Mouse (Mus musculus) ovary, postnatal 36 days (tissue): ENCODE data around the gene Plxdc1.

ENCODE experiments used
- DNase-seq: peaks from one replicate; pipeline ENCODE4 v3.0.0; 2022; ENCODE audit warnings: low spot score, mixed read lengths

Plxdc1 gene

DNA sequence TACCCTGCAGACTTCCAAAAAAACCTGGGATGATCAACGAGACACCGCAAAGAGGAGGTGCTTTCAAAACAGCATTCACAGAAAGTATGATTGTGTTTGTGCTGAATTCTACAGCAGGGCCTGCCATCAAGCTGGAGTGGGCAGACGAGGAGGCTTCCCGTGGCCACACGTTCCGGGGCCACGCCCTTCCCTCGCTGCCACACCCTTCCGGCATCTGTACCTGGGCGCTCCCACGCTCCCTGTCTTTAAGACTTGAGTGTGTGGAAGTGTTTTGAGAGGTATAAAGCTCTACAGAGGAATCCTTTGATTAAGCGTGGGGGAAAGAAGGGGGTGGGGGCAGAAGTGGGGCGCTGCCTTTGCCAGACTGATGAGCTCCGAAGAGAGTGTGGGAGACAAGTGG lies 73.1 kb downstream of the Plxdc1 start:
- DNase-seq = no peak

DNA sequence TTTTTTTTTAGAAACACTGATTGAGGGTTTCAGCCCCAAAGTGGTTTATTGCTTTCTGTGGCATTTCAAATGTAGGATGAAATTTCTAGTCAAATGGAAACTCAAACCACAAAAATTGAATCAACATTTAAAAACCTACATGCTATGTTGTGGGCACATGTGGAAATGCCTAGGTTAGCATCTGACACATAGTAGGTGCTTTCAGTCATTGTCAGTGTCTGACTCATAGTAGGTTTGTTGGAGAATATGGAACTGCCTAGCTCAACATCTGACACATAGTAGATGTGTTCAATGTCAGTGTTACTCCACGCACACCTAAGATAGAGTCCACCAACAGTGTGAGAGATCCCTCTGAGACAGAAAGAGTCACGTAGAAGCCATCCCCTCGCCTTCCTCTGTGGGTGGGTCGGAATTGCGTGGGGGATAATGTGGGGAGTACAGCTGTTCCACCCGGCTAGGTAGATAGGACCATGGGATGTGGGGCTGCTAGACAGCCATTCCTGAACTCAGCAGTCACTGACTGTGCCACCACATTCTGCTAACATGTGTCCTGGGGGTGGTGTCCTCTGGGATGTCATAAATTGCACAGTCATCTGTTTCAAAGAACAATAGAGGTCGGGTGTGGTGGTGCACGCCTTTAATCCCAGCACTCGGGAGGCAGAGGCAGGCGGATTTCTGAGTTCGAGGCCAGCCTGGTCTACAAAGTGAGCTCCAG lies 77.5 kb downstream of the Plxdc1 start:
- DNase-seq = no peak

DNA sequence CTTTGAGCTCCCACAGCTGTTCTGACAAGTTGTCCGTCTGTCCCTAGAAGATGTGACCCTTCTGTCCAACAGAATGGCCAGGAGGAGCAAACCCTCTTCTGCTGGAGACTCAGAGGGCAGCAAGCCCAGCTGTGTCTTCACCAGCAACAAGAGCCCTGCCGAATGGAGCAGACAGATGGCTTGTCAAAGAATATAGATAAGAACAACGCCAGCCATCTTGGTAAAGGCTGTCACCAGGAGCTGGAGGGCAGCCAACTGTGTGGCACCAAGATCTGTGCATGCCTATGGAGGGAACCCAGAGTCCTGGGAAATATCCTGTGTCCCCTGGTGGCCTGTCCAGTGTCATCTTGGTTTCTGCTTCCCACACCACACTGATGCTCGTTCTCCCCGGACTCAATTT lies 78.3 kb downstream of the Plxdc1 start:
- DNase-seq = no peak

DNA sequence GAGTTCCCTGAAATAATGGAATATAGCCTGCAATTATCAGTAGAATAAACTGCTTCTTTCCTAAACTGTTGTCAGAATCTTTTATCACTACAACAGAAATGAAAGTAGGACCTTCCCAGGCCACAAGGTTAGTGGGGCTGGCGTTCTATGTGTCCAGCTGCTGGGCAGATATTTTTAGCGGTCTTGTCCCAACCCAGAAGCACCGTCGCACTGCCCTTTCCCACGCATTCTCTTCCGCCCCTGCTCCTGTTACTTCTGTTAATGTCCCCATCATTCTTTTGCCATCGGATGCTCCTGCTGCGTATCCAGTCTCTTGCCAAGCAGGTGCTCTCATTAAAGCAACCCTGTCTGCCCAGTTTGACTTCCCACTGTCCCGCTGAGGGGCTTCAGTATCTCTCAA lies 79.3 kb downstream of the Plxdc1 start:
- no peak for DNase-seq

DNA sequence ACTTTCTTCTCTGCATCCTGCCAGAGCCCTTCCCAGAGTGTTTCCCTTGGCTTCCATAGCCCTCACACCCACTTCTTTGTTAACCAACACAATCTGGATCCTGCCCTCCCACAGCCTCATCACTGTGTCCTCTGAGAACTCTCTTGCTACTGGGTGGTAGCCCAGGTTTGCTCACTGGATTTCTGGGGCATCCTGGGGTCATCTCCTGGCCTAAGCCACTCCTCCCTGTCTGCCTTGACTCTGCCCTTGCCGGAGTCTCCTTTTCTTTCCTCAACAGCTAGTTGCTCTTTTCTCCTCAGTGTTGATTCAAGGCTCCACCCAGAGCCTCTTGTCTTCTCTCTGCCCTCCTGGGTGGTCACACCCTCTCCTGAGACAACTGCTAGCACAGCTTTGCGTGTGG lies 80.3 kb downstream of the Plxdc1 start:
- DNase-seq = no peak

DNA sequence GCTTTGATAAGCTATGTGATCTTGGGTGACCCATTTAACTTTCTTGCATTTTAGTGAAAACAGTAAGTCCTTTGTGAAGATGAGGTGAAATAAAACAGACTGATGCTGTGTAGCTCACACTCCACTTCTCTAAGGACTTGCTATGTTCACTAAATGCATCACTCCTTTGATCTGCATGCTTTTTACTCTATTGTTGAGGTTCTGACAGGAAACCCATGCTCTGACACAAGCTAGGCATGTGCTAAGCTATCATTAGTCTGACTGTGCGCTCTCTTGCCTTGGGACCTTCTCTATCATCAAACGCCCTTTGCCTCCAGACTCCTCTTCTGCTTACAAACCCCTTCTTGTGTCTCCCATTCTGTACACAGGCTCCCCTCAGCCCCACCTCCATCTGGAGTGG lies 80.7 kb downstream of the Plxdc1 start:
- DNase-seq = no peak

DNA sequence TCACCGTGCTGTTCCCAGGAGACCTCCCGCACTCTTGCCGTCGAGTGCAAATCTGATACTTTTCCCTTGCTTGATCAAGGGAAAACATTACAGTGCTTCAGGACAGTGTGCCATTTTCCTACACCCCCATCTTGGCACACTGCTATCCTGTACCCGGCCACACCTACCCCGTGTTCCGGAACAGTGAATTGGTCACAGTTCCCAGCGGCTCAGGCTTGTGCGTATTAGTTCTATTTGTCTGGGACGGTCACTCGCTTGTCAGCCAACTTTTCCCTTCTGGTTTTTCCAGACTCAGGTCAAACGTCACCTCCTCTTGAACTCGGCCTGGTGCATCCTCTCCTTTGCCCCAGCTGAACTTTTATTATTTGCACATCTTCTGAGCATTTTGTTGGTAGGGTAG lies 81.4 kb downstream of the Plxdc1 start:
- no peak for DNase-seq

DNA sequence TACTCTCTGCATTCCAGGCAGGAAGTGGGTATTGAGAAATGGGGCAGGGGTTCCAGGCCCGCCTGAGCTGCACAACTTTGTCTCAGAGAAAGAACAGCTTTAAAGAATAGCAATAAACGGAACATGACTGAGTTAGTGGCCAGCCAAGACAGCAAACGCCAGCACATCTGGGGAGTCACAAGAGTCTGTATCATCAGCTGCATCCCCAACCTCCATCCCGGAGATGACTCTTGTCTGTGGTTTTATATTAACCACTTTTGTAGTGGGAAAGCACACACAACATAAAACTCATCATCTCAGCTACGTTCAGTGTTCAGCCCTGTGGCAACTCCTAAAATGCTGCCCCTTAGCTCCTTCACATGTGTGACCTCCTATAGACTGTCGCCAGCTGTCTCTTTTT lies 84.4 kb downstream of the Plxdc1 start:
- no peak for DNase-seq

DNA sequence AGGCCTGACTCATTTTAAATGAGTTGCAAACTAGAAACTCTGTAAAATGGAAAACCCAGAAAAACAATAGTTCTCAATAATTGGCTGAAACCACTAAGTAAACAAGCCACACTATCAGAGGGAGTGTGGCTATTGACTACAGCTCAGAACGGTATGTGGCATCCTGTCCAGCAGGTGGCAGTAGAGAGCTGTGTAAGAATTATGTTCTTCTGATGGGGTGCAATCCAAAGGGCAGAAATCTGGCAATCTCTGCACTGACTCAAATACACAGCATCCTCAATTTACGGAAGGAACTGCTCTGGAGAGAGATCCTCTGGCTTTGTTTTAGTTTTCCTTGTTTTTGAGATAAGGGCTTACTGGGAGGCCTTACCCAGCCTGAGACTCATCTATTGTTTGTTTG lies 86.4 kb downstream of the Plxdc1 start:
- peak; percentile 73 for DNase-seq

DNA sequence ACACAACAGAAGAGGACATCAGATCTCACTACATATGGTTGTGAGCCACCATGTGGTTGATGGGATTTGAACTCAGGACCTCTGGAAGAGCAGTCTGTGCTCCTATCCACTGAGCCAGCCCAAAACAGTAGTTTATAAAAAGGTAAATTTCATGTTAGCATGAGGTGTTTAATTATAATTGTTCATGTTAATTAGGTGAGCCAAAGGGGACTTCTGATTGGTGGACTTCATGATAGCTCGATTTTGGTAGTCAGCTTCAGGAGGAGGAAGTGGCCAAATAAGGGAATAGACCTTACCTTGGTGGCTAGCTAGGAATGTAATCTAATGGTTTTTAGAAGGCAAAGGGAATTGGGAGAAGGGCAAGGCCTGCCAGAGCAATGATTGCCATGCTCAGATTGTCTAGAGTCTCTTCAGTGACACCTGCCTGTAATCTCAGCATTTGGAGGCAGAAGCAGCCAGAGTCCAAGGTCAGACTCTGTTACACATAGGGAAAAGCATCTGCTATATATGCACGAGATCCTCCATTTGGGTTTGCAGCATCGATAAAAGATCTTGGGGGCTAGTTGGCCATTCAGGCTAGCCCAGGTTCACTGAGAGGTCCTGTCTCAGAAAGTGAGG lies 88.6 kb downstream of the Plxdc1 start:
- no peak for DNase-seq

DNA sequence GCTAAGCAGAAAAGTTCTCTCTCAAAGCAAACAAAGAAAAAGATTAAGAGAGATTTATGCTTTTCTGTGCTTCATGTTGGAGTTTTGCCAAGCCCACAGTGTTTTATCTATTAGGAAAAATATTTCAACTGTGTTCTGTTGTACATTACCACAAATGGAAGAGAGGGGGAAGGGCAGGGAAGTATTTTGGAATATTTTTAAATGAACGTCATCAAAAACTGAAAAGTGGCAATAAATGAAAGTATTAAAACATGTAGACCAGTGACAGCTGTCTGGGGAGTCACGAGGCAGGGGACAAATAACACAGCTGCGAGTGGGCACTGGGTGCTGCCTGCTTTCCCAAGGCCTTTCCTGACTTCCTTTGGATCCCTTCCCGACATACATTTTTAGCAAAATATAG lies 89.6 kb downstream of the Plxdc1 start:
- no peak for DNase-seq

DNA sequence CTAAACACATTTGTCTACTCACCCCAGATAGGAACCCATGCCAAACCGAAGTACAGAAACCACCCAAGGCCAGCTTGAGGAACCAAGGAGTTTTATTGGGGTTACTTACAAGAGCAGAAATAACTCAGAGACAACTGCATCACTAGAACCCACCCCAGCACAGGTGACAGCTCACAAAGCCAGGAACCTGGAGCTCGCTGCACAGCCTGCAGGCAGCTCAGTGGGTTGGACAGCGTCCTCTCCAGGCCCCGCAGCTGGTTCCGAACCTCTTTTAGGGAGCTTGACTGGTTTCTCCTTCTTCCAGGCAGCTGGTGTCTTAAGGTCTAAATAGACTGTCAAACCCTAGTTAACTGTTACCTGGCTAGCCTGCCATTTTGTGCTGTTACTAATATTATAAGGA lies 94.4 kb downstream of the Plxdc1 start:
- no peak for DNase-seq

DNA sequence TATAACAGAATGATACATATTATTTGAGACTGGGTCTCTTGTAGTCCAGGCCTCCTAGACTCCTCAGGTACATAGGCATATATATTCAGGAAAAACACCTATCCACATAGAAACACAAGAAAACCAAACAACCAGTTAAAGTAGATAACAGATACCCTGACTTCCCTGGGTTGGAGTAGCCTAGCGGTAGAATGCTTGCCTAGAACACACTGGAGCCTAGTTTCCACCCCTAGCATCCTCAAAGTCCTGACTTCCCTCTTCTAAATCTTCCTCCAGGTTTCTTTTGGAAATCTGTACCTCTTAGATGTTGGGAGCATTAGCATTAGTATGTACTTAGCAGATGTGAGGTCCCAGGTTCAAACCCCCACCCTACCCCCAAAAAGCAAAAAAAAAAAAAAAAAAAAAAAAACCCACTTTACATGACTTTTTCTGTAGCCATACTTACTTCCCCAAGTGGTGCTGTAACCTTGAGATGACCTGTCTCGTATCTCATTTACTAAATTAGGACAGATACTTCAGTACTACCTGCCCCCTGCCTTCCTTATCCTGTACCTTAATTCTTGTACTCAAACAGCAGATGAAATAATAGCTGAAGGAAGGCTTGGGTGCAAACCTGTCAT lies 100.8 kb downstream of the Plxdc1 start:
- no peak for DNase-seq

DNA sequence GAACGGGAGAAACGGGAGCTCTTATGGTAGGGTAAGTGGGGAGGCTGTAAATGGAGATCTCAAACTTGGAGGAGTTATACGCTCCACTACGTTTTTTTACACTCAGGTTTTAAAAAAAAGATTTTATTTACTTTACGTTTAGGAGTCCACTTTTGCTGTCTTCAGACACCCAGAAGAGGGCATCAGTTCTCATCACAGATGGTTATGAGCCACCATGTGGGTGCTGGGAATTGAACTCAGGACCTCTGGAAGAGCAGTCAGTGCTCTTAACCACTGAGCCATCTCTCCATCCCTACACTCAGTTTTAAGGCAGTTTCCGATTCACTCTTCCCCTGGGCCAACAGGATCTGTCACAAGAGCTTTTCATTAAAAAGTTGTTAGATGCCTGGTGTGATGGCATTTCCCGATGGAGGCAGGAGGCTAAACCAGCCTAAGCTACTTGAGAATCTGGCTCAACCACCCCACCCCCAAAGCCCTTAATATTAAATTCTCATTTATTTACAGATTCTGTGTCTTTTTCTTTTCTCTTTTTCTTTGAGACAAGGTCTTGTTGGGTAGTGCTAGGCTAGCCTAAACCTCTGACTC lies 101.6 kb downstream of the Plxdc1 start:
- DNase-seq = no peak

DNA sequence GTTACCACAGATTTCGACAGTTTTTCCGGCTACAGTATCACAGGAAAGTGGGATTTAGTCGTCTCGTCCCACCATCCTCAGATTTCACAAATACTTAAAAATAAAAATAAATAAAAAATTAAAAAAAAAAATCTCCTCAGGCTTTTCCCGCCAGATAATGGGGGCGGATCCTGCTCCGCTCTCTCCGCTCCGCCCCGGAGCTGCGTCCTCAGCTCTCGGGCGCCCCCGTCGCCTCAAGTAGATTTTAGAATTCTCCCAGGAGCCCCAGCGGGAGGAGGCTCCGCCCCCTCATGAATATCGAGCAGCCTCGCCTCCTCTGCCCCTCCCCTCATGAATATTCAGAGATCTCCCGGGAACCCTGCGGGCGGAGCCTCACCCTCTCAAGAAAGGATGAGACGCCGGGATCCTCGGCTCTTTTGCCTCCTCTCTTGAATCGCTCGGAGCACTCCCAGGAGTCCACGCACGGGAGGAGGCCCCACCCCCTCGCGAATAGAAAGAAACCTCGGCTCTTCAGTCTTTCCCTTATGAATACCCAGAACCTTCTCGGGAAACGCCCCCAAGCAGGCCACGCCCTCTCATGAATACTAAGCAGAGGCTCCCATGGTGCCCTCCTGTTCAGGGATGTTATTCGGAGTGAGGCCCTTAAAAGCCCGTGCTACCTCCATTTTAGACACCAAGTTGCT lies 102.2 kb downstream of the Plxdc1 start, which contains the start of gene Fbxo47:
Fbxo47 (minus strand) TSS at position 237 of the 683 bp plus-strand sequence.
- peak; percentile 96 for DNase-seq

DNA sequence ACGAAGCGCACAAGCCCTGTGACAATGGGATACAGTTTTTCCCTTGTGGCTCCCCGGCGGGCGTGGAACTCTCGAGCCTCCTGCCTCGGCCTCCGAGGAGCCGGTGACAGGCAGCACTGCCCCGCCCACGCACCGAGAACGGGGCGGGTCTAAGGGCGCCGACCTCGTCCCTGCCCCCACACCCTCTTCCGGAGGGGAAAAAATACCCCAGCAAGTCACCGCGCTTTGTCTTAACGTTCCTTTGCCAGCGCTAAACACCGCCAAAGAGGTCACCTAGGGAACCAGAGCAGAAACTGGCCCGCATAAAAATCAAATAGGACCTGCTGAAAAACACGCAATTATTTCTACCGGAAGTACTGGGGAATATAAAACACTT lies 102.7 kb downstream of the Plxdc1 start:
- DNase-seq = peak; percentile 71

DNA sequence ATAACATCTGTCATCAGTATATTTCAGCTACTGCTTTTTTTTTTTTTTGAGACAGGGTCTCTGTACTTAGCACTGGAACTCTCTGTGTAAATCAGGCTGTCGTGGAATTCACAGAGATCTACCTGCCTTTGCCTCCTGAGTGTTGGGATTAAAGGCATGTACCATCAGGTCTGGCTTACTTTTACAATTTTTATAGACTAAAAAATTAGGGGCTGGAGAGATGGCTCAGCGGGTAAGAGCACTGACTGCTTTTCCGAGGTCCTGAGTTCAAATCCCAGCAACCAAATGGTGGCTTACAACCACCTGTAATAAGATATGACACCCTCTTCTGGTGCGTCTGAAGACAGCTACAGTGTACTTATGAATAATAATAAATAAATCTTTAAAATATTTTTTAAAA lies 105.9 kb downstream of the Plxdc1 start:
- DNase-seq = no peak

DNA sequence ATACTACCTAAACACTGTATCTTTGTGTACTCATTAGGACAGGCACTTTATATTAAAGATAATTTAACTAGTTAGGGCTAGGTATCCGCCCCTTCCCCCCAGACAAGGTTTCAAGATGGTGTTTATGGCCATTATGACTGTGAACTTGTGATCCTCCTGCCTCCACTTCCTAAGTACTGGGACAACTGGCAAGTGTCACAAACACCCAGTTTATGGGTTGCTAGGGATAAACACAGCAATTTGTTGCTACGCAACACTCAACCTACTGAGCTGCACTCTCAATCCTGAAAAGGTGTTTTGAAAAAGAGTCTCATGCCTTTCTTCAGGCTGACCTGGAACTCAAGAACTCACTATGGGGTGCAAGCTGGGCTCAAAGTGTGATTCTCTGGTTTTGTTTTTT lies 108.9 kb downstream of the Plxdc1 start:
- no peak for DNase-seq

DNA sequence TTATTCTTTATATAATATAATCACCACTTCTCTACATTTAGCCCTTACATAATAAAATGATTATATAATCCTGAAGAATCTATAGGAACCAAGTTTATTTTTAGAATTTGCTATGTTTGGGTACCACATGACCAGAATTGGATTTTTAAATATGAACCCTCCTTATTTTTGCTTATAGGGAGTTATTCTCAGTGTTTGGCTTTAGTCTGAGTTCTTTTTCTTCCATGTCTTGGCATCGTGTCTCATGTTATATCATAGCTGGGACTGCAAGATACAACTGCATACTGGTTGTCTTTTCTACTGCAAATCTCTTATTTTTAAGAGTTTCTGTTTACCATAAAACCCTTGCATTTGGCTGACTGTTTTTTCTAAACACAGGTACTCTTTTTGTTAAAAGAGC lies 111.8 kb downstream of the Plxdc1 start:
- DNase-seq = no peak
